Mouse (Mus musculus): ENCODE measurements at regions not wholly inside any gene's neighbourhood (a gene's known extent, or its start where the extent isn't known, plus 50 kb on each side); places are given as distances from the start of the nearest gene placed in this dataset.
A peak's percentile ranks its signal among the peaks of the same experiment; 100 is the strongest.
"Not testable (repeated sequence)": the region's sequence is repeated elsewhere in the genome, so short reads cannot be mapped to it uniquely, and the experiment has no call there.

GRCm38 (mm10) chr12:77526581-77526980 lies 288.7 kb downstream of the Fut8 start:
- DNase-seq (ENCODE audit: low read depth), result not testable (repeated sequence)

GRCm38 (mm10) chr12:77527499-77527898 lies 289.6 kb downstream of the Fut8 start:
- no peak for DNase-seq (ENCODE audit: low read depth)

GRCm38 (mm10) chr12:77527953-77528865 lies 290.3 kb downstream of the Fut8 start:
- DNase-seq (ENCODE audit: low read depth), result no peak

- no peak for DNase-seq (ENCODE audit: low read depth)
Observed at GRCm38 (mm10) chr12:77528868-77529271, 290.9 kb downstream of the Fut8 start.

DNA sequence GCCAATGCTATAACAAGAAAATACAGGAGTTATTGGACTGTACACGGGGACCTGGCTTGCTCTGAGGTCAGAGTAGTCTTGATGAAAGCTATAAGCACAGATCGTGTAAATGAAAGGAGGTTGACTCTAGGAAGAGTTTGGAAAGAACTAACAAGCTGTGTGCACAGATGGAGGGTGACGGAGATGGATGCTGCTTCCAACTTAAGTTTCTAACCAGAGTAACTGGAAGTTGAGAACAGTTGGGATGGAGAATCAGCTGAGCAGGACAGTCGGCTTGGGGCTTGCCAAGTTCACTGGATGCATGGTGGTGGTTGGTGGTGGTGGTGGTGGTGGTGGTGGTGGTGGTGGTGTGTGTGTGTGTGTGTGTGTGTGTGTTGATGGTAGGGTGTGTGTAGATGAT lies 291.5 kb downstream of the Fut8 start:
- no peak for DNase-seq (ENCODE audit: low read depth)

GRCm38 (mm10) chr12:77529955-77530354 lies 292.0 kb downstream of the Fut8 start:
- DNase-seq (ENCODE audit: low read depth), result no peak

- no peak for DNase-seq (ENCODE audit: low read depth)
Observed at GRCm38 (mm10) chr12:77531294-77531693, 293.4 kb downstream of the Fut8 start.

DNA sequence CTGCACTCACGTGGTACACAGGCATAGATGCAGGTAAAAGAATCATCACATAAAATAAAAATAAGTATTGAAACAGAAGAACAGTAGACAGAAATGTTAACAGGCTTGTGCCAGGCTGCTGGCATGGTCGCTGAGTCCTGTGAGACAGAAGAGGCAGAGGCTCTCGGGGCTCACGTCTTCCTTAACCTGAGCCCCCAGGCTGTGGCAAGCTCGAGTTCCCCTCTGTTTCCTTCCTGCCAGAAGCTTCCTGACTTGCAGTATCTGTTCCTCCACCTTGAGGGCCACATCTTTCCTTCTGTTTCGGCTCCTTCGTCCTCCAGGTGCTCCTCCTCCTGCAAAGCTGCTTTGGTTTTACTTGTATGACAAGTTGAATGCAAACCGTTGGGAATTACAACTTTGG lies 294.6 kb downstream of the Fut8 start:
- DNase-seq (ENCODE audit: low read depth), result no peak

GRCm38 (mm10) chr12:77533606-77534005 lies 295.7 kb downstream of the Fut8 start:
- no peak for DNase-seq (ENCODE audit: low read depth)

GRCm38 (mm10) chr12:77534079-77534478 lies 296.2 kb downstream of the Fut8 start:
- no peak for DNase-seq (ENCODE audit: low read depth)

DNA sequence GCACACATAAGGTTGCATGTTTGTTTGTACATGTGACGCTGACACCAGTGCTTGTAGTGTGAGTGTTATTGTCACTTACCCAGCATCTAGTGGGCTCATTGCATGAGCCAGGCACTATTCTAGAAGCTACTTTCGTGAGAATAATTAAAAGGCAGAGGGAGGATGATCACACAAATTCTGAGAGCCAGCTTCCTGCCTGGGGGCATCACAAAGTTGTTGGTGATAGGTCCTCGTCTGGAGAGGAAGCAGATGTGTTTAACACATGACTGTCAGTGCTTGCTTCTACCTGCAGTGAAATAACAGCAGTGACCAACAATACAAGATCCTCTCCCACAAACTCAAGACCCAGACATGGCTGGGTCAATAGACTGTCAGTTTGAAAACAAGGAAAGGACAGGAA lies 297.2 kb downstream of the Fut8 start:
- DNase-seq (ENCODE audit: low read depth), result no peak

DNA sequence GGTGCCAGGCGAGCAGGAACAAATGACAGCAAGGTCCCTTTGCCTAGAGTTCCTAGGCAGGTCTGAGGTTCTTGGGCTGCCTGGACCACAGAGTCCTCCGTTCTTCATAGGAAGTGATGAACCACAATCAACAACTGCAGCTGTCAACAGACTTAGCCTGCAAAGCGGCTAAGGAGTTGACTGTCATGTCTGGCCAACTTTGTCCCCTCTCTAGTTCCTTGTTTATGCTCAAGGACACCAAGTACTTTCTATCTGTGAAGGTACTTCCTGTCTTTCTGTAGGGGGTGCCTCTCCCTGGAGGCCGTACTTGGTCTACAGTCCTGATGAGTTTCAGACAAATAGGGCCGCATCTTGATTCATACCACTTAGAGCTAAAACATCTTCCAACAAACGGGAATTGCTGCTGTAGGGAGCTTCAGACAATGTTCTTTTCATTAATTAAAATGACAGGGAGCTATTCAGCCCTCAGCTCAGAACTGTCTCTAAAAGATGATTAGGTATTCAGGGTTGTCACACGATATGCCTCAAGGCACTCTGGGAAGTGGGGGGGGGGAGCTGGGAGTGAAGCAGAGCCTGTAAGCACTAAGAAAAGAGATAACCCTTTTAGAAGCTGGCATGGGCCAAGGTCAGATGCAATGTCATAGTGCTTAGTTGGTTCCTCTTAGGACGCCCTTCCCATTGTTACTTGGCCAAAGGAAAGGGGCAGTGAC lies 299.4 kb downstream of the Fut8 start:
- DNase-seq (ENCODE audit: low read depth), result no peak

DNA sequence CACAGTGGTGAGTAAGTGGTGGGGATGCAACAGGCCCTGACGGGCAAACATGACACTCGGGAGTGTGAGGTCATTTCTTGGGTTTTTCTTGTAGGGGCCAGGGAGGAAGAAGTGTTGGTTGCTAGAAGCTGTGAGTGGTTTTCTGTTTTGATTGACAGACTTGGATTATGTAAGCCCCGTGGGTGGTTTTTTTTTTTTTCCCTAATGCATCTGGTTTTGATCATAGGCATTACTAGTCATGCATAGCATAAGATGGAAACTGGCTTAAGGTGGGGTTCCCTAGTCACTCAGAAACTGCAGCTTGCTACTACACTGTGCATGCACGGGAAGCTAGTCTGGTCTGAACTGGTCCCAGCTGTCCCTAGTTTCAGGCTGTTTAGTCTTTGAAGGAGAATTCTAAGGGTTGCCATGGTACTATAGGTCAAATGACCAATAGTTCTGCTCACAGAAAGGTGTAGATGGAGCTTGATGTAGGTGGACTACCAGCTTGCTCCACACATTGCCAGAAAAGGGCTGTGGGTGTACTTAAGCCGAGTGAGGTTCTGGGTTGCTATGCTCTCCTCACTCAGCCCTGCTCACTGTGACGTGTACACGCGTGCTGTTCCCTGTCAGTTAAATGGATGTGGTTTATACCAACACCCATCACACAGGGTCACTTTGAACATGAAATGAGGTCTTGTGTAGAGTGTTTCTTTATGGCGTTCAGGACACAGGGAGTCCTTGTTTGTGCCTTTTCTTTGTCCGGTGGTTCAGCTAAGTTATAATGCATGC lies 301.9 kb downstream of the Fut8 start:
- DNase-seq (ENCODE audit: low read depth), result peak; percentile 45

GRCm38 (mm10) chr12:77541051-77541765 lies 303.3 kb downstream of the Fut8 start:
- DNase-seq (ENCODE audit: low read depth), result no peak

- no peak for DNase-seq (ENCODE audit: low read depth)
Observed at GRCm38 (mm10) chr12:77541826-77542225, 303.9 kb downstream of the Fut8 start.

DNA sequence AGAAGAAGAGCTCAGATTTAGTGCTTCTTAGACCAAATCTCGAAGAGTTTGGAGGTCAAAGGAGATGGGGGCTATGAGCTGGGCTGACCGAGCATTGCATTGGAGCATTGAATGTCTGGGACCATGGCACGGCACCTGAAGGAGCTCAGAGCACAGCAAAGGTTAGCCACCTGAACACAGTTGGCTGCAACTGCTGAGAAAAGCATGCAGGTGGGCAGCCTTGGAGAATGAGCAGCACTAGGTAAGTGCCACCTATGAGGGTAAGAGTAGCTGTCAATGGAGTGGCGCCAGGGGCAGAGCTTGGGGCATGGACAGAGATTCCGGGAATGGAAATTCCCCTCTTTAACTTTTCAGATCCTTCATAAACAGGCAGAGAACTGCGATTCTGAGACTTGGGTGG lies 305.7 kb downstream of the Fut8 start:
- no peak for DNase-seq (ENCODE audit: low read depth)

GRCm38 (mm10) chr12:77546165-77546564 lies 308.2 kb downstream of the Fut8 start:
- no peak for DNase-seq (ENCODE audit: low read depth)

GRCm38 (mm10) chr12:77568286-77568685 lies 330.4 kb downstream of the Fut8 start:
- peak; percentile 16 for DNase-seq (ENCODE audit: low read depth)

DNA sequence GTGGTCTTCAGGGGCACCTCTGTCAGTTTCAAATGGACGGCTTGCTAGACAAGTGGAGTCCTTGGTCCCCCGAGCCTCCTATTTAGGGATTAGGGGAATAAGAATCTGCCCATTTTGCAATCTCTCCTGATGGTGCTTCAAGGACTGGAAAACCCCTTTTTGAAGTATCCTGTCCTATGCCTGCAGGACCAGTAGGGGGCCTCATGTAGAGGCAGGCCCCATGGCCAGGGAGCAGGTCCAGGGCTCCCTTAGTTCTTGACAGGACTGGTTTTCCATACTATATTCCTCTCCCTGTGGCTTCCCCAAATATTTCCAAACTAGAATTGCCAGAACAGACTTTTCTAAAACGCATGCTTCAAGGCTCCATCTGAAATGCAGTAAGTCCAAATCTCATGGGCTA lies 332.6 kb downstream of the Fut8 start:
- DNase-seq (ENCODE audit: low read depth), result no peak

DNA sequence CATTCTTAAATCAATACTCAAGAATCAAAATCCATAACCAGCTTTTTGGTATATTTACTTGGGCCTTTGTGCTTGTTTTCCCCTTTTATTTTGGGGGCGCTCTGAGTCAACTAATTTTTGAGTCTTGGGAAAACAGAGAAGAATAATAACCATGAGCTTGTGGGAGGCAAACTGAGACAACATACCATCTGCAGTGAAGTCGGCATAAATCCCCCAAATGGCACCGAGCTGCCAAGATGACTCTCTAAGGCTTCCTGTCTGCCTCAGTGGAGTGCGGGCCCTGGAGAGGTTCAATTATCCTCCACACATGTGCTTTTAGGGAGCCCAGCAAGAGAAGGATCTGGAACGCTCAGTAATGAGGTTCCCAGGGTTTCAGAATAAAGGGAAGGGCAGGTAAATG lies 333.1 kb downstream of the Fut8 start:
- no peak for DNase-seq (ENCODE audit: low read depth)

DNA sequence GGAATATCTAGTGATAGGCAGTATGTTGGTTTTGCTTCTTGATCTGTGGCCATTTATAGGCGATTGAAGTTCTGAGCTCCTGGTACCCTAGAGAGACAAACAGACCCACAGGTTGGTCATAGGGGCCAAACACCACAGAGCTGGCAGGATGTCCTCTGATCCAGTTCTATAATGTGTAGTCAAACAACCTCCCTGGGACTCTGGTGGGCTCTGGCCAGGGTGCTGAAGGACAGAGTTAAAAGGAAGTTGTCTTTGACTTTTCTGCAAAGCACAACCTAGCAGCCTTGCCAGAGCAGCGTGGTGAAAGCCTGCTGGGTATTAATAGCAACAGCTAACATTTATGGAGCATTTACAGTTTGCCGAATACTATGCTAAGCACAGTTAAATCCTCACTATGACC lies 337.1 kb downstream of the Fut8 start:
- DNase-seq (ENCODE audit: low read depth), result peak; percentile 10

DNA sequence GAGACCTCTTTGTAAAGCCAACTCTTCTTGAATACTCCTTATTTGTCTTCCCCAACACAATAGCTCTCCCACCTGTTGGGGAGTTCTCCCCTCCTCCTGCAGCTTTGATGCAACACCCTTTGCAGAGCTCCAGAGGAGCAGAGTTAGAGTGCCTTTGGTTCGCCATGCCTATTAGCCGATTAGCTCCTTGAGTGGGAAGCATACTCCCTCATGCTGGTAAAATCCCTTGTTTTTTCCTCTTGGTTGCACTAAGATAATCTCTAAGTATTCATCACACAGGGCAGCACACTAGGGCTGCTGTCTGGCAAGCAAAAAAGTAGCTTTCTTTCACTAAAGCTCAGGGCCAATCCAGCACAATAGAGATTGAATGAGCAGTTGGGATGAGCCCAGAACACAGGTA lies 350.4 kb downstream of the Fut8 start:
- DNase-seq (ENCODE audit: low read depth), result no peak

Data from c-Kit-positive CD71-negative TER-119-negative erythroid progenitor cells, embryonic 14.5 days (primary cell).